Mouse (Mus musculus) ES-E14 (cell line): ENCODE data around the gene Snrnp25.

ENCODE experiments used
- CHD2 ChIP-seq: IDR thresholded peaks from 2 replicates; pipeline ENCODE4 v1.6.1; 2014; ENCODE audit warnings: mild to moderate bottlenecking, low read depth, low read length, inconsistent platforms
- HCFC1 ChIP-seq: IDR thresholded peaks from 2 replicates; pipeline ENCODE4 v1.6.1; 2012; ENCODE audit warnings: low read length, inconsistent platforms, borderline replicate concordance; ENCODE audit not compliant: insufficient read depth
- MAFK ChIP-seq: IDR thresholded peaks from 2 replicates; pipeline ENCODE4 v1.6.1; 2014; ENCODE audit warnings: mild to moderate bottlenecking, low read depth, low read length, inconsistent platforms; ENCODE audit not compliant: insufficient read depth
- ZNF384 ChIP-seq: IDR thresholded peaks from 2 replicates; pipeline ENCODE4 v1.6.1; 2012; ENCODE audit warnings: low read depth, low read length, inconsistent platforms

DNA sequence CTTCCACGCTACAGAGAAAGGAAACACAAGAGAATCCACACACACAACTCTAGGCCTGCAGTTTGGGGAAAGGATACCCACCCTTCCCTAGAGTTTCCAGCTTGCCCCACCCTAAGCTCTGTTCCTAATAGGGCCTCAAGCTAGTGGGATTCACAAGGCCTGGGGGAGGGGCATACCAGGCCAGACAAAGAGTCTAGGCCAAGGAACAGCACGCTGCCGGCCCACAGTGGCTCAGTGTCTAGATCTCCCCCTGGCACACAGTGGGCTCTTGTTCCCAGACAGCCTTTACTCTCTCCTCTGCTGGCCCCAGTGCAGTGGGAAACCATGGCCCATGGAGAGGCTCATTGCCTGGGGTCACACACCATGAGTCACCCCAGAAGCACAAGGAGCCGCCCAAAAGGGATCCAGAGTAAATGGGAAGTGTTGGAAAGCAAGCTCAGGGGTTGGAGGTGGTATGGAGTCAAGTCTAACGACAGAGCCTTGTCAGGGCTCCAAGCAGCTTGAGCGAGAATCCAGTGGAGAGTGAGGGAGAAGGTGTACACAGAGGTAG lies 13.4 kb downstream of the Snrnp25 start:
- TF ChIP-seq HCFC1 (no peak), MAFK (no peak), CHD2 (no peak), ZNF384 (no peak)
